Mouse (Mus musculus): Measurements from ENCODE around the gene Zfp637. TPM values are rescaled to one million over a fixed set of nuclear protein-coding genes. Genes with fewer than 3 reads are reported as not detected.

Gene Zfp637
- polyA plus RNA-seq, 1 experiment from 2014 or later = 109 TPM

DNA sequence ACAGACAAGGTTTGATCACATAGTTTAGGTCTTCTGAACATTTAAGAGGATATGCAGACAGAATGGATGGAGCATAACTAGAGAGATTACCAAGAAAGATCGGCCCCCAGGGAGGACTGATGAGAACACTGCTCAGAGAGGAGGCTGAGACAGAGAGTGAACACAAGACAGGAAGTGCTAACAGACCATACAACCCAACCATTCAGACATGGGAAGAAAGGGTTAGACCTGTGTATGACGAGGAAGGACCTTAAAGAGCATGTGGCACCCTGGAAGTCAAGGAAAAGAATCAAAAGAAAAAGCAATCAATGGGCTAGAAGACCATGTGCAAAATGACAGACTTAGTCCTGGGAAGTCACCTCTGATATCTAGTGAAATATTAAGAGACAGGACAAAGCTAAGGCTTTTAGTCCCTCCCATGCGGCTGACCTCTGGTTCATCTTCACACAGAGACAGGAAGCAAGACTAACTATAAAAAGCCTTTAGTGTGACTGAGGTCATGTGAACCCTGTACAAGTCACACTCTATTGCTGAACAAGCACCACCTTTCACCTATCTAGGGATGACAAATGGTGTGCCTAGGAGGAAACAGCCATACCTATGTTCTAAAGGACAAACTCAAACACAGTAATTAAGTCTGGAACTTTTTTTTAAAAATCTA lies 33.8 kb downstream of the Zfp637 start:
- Histone ChIP-seq H3K36me3 (ENCODE audit: control insufficient read depth, insufficient read depth, low read length) (no peaks in the 10 kb centered on the region), H3K27me3 (replicated peaks; ENCODE audit: control insufficient read depth, insufficient read depth, low read length) (no peaks in the 10 kb centered on the region), H3K4me2 (ENCODE audit: low read length) (no peak overlapping the region), H3K4me3 (ENCODE audit: low read depth, low read length) (no peak overlapping the region), H3K9ac (ENCODE audit: low read length) (no peak overlapping the region), H3K4me1 (replicated peaks; ENCODE audit: control insufficient read depth, insufficient read depth, low read length) (no peaks in the 10 kb centered on the region), H3K27ac (ENCODE audit: low read depth) (no peak overlapping the region), H3K9me3 (ENCODE audit: control insufficient read depth, low read length) (no peaks in the 10 kb centered on the region)
- ATAC-seq (replicated peaks; ENCODE audit: low FRiP score, low TSS enrichment, low read depth) (no peak), DNase-seq (ENCODE audit: low spot score) (no peak)
- 80% methylated on average over 3 of the region's 3 CpGs for WGBS

GRCm38 (mm10) chr6:117878700-117879407 lies 37.9 kb downstream of the Zfp637 start:
- DNase-seq (ENCODE audit: low spot score) = no peak
- peak; percentile 87 for ATAC-seq (replicated peaks; ENCODE audit: low FRiP score, low TSS enrichment, low read depth)
- no peaks in the 10 kb centered on the region for H3K9me3 ChIP-seq (ENCODE audit: control insufficient read depth, low read length)

GRCm38 (mm10) chr6:117879408-117880115 lies 38.6 kb downstream of the Zfp637 start:
- H3K9me3 ChIP-seq (ENCODE audit: control insufficient read depth, low read length) = no peaks in the 10 kb centered on the region
- DNase-seq (ENCODE audit: low spot score) (peak; percentile 100), ATAC-seq (replicated peaks; ENCODE audit: low FRiP score, low TSS enrichment, low read depth) (peak; percentile 92)
- H3K27me3 ChIP-seq (replicated peaks; ENCODE audit: control insufficient read depth, insufficient read depth, low read length) = no peaks in the 10 kb centered on the region
- H3K4me3 ChIP-seq (ENCODE audit: low read depth, low read length) = peak overlapping the region; percentile 52
- H3K4me2 ChIP-seq (ENCODE audit: low read length) = peak overlapping the region; percentile 55
- WGBS = under 1% methylated on average over 67 of the region's 67 CpGs
- peaks cover 6% of the 10 kb centered on the region; the same call in 1 of the 2 replicates for H3K4me1 ChIP-seq (replicated peaks; ENCODE audit: control insufficient read depth, insufficient read depth, low read length)
- peak overlapping the region; percentile 99 for H3K27ac ChIP-seq (ENCODE audit: low read depth)
- H3K9ac ChIP-seq (ENCODE audit: low read length) = peak overlapping the region; percentile 75
- no peaks in the 10 kb centered on the region for H3K36me3 ChIP-seq (ENCODE audit: control insufficient read depth, insufficient read depth, low read length)

More at GRCm38 (mm10) chr6:117878700-117879407, 37.9 kb downstream of the Zfp637 start:
- peaks cover 6% of the 10 kb centered on the region; the same call in 1 of the 2 replicates for H3K4me1 ChIP-seq (replicated peaks; ENCODE audit: control insufficient read depth, insufficient read depth, low read length)
- peak overlapping the region; percentile 99 for H3K27ac ChIP-seq (ENCODE audit: low read depth)
- no peaks in the 10 kb centered on the region for H3K27me3 ChIP-seq (replicated peaks; ENCODE audit: control insufficient read depth, insufficient read depth, low read length)
- H3K36me3 ChIP-seq (ENCODE audit: control insufficient read depth, insufficient read depth, low read length) = no peaks in the 10 kb centered on the region
- peak overlapping the region; percentile 52 for H3K4me3 ChIP-seq (ENCODE audit: low read depth, low read length)
- 11% methylated on average over 26 of the region's 26 CpGs for WGBS
- peak overlapping the region; percentile 75 for H3K9ac ChIP-seq (ENCODE audit: low read length)
- peak overlapping the region; percentile 55 for H3K4me2 ChIP-seq (ENCODE audit: low read length)

GRCm38 (mm10) chr6:117880394-117880838 lies 39.4 kb downstream of the Zfp637 start:
- no peak for ATAC-seq (replicated peaks; ENCODE audit: low FRiP score, low TSS enrichment, low read depth)
- peaks cover 6% of the 10 kb centered on the region; the same call in 1 of the 2 replicates for H3K4me1 ChIP-seq (replicated peaks; ENCODE audit: control insufficient read depth, insufficient read depth, low read length)
- peak overlapping the region; percentile 99 for H3K27ac ChIP-seq (ENCODE audit: low read depth)
- H3K4me3 ChIP-seq (ENCODE audit: low read depth, low read length) = peak overlapping the region; percentile 52
- no peaks in the 10 kb centered on the region for H3K9me3 ChIP-seq (ENCODE audit: control insufficient read depth, low read length)
- no peaks in the 10 kb centered on the region for H3K36me3 ChIP-seq (ENCODE audit: control insufficient read depth, insufficient read depth, low read length)
- 34% methylated on average over 3 of the region's 3 CpGs for WGBS
- DNase-seq (ENCODE audit: low spot score) = no peak
- peak overlapping the region; percentile 75 for H3K9ac ChIP-seq (ENCODE audit: low read length)
- peak overlapping the region; percentile 55 for H3K4me2 ChIP-seq (ENCODE audit: low read length)
- no peaks in the 10 kb centered on the region for H3K27me3 ChIP-seq (replicated peaks; ENCODE audit: control insufficient read depth, insufficient read depth, low read length)

- no peaks in the 10 kb centered on the region for H3K27me3 ChIP-seq (replicated peaks; ENCODE audit: control insufficient read depth, insufficient read depth, low read length)
- 80% methylated on average over 7 of the region's 7 CpGs for WGBS
- H3K9ac ChIP-seq (ENCODE audit: low read length) = no peak overlapping the region
- H3K4me2 ChIP-seq (ENCODE audit: low read length) = no peak overlapping the region
- no peaks in the 10 kb centered on the region for H3K9me3 ChIP-seq (ENCODE audit: control insufficient read depth, low read length)
- peaks cover 6% of the 10 kb centered on the region; the same call in 1 of the 2 replicates for H3K4me1 ChIP-seq (replicated peaks; ENCODE audit: control insufficient read depth, insufficient read depth, low read length)
- no peak for ATAC-seq (replicated peaks; ENCODE audit: low FRiP score, low TSS enrichment, low read depth)
- no peak for DNase-seq (ENCODE audit: low spot score)
- H3K36me3 ChIP-seq (ENCODE audit: control insufficient read depth, insufficient read depth, low read length) = no peaks in the 10 kb centered on the region
- no peak overlapping the region for H3K4me3 ChIP-seq (ENCODE audit: low read depth, low read length)
- no peak overlapping the region for H3K27ac ChIP-seq (ENCODE audit: low read depth)
These were observed 40.2 kb downstream of the Zfp637 start for GRCm38 (mm10) chr6:117881229-117881628.

DNA sequence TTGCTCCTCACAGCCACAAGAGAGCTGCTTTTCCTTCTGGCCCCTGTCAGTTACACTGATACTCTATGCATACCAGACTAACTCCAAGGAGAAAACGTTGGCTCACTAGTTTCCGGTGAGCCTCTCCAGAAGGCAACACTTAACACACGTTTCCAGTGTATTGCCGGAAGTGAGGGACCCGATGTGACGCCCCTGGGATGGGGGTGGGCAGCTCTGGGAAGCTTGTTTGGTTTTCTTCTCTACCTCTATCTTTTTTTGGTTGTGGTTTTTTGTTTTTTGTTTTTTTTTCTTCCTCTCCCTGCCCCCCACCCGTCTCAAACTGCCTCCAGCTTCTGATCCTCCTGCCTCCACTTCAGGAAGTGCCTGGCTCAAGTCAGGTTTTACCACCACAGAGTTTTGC lies 41.0 kb downstream of the Zfp637 start:
- Histone ChIP-seq H3K27me3 (replicated peaks; ENCODE audit: control insufficient read depth, insufficient read depth, low read length) (no peaks in the 10 kb centered on the region), H3K4me3 (ENCODE audit: low read depth, low read length) (no peak overlapping the region), H3K4me1 (replicated peaks; ENCODE audit: control insufficient read depth, insufficient read depth, low read length) (peaks cover 6% of the 10 kb centered on the region; the same call in 1 of the 2 replicates), H3K27ac (ENCODE audit: low read depth) (no peak overlapping the region), H3K9ac (ENCODE audit: low read length) (no peak overlapping the region), H3K9me3 (ENCODE audit: control insufficient read depth, low read length) (no peaks in the 10 kb centered on the region), H3K4me2 (ENCODE audit: low read length) (no peak overlapping the region), H3K36me3 (ENCODE audit: control insufficient read depth, insufficient read depth, low read length) (no peaks in the 10 kb centered on the region)
- ATAC-seq (replicated peaks; ENCODE audit: low FRiP score, low TSS enrichment, low read depth) (no peak), DNase-seq (ENCODE audit: low spot score) (no peak)
- 76% methylated on average over 7 of the region's 7 CpGs for WGBS

DNA sequence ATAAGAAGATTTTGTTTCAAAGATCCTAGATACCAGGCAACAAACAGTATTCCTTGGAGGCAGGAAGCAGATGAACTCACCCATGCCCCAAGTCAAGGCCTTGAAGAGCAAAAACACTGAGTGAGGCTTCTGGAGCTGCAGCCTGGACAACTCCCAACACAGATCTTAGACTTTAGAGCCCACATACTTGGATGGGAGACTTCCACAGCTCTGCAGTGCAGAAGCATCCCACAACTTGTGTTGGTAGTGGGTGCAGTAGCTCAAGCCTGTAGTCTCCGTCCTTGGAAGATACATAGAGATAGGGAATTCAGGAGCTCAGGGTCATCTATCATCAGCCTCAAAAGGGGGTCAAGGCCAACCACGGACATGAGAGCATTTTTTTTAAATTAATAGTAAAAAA lies 45.0 kb downstream of the Zfp637 start:
- H3K27ac ChIP-seq (ENCODE audit: low read depth) = no peak overlapping the region
- H3K9me3 ChIP-seq (ENCODE audit: control insufficient read depth, low read length) = no peaks in the 10 kb centered on the region
- no peaks in the 10 kb centered on the region for H3K27me3 ChIP-seq (replicated peaks; ENCODE audit: control insufficient read depth, insufficient read depth, low read length)
- 77% methylated on average over 2 of the region's 2 CpGs for WGBS
- H3K36me3 ChIP-seq (ENCODE audit: control insufficient read depth, insufficient read depth, low read length) = no peaks in the 10 kb centered on the region
- H3K4me3 ChIP-seq (ENCODE audit: low read depth, low read length) = no peak overlapping the region
- ATAC-seq (replicated peaks; ENCODE audit: low FRiP score, low TSS enrichment, low read depth) (no peak), DNase-seq (ENCODE audit: low spot score) (no peak)
- no peak overlapping the region for H3K9ac ChIP-seq (ENCODE audit: low read length)
- no peak overlapping the region for H3K4me2 ChIP-seq (ENCODE audit: low read length)
- H3K4me1 ChIP-seq (replicated peaks; ENCODE audit: control insufficient read depth, insufficient read depth, low read length) = no peaks in the 10 kb centered on the region

DNA sequence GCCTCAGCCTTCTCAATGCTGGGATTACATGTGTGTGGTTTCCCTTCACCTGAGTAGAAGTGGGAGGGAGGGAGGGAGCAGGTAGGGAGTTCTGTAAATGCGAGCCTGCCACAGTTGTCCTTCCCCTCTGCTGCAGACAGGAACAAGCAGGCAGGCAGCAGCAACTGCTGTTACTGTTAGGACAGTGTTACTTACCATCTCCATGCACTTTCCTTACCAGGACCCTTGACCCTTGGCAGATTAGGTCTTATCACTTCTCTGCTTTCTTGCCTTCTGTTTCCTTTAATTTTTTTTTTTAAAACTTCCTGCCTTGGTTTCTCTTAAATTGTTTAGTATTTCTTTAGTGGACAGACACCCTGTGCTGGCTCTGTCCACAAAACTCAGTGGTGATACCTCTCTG lies 47.1 kb downstream of the Zfp637 start:
- Histone ChIP-seq H3K36me3 (ENCODE audit: control insufficient read depth, insufficient read depth, low read length) (no peaks in the 10 kb centered on the region), H3K27ac (ENCODE audit: low read depth) (no peak overlapping the region), H3K4me2 (ENCODE audit: low read length) (no peak overlapping the region), H3K9me3 (ENCODE audit: control insufficient read depth, low read length) (no peaks in the 10 kb centered on the region), H3K27me3 (replicated peaks; ENCODE audit: control insufficient read depth, insufficient read depth, low read length) (no peaks in the 10 kb centered on the region), H3K9ac (ENCODE audit: low read length) (no peak overlapping the region), H3K4me3 (ENCODE audit: low read depth, low read length) (no peak overlapping the region), H3K4me1 (replicated peaks; ENCODE audit: control insufficient read depth, insufficient read depth, low read length) (no peaks in the 10 kb centered on the region)
- ATAC-seq (replicated peaks; ENCODE audit: low FRiP score, low TSS enrichment, low read depth) = no peak
- WGBS = 39% methylated on average over 1 of the region's 1 CpGs
- no peak for DNase-seq (ENCODE audit: low spot score)

All from intestine, embryonic 14.5 days (tissue).